In genomic region chr16:45722460-45722951, GRCm38 (mm10) we compare ENCODE assay signal across 12 mouse cellular contexts. TPM values are rescaled to one million over a fixed set of nuclear protein-coding genes. Genes with fewer than 3 reads are reported as not detected.
A peak's percentile ranks its signal among the peaks of the same experiment; 100 is the strongest.
DNase-seq lines count a peak whose midpoint lies in the region; ATAC-seq and TF ChIP-seq lines count a peak whose summit lies in the region.
"Had no signal": no experiment of that assay in that cellular context is flagged by ENCODE, and none has a peak within 500 bp of the region (broad histone marks: within the 10 kb centered on the region; RNA-seq: fewer than 3 reads in every experiment).

No protein-coding gene starts in this region.

- 0 out of 2 replicates have a peak overlapping the region, but pooled peaks have one; percentile 4 for H3K4me2 ChIP-seq in stomach, embryonic 14.5 days (replicated peaks; ENCODE audit: low read depth, low read length)
- H3K4me2 ChIP-seq in stomach, postnatal 0 days (replicated peaks; ENCODE audit: low read depth) = no peak overlapping the region
- H3K4me2 ChIP-seq in forebrain, embryonic 12.5 days = peak overlapping the region; percentile 73

- H3K4me3 ChIP-seq in stomach, embryonic 14.5 days (ENCODE audit: low read depth, low read length) = no peak overlapping the region
- H3K4me3 ChIP-seq in stomach, postnatal 0 days (ENCODE audit: low read depth, low read length) = no peak overlapping the region
- peak overlapping the region; percentile 58 for H3K4me3 ChIP-seq in forebrain, embryonic 12.5 days (replicated peaks)

- 0 out of 2 replicates have a peak, but pooled peaks cover 6% of the 10 kb centered on the region for H3K4me1 ChIP-seq in stomach, embryonic 14.5 days (ENCODE audit: control insufficient read depth, insufficient read depth, low read length)
- no peaks in the 10 kb centered on the region for H3K4me1 ChIP-seq in stomach, postnatal 0 days (replicated peaks; ENCODE audit: control insufficient read depth, insufficient read depth)
- peaks cover 45% of the 10 kb centered on the region for H3K4me1 ChIP-seq in forebrain, embryonic 12.5 days

- no peak for ATAC-seq in stomach, embryonic 14.5 days (ENCODE audit: insufficient number of reproducible peaks, insufficient read depth, low FRiP score, low read depth)
- ATAC-seq in stomach, postnatal 0 days (ENCODE audit: low FRiP score, low TSS enrichment) = no peak
- ATAC-seq in forebrain, embryonic 12.5 days (ENCODE audit: low FRiP score) = no peak
- ATAC-seq in granulocyte monocyte progenitor cell, adult 5-6 weeks (replicated peaks; ENCODE audit: poor library complexity, severe bottlenecking) = no peak

- TF ChIP-seq CTCF in stomach, postnatal 0 days (IDR thresholded peaks at IDR 0.05; ENCODE audit: low read depth) = no peak

- no peak overlapping the region for H3K9ac ChIP-seq in stomach, embryonic 14.5 days (replicated peaks; ENCODE audit: low read depth, low read length)
- no peak overlapping the region for H3K9ac ChIP-seq in stomach, postnatal 0 days (ENCODE audit: low read length)
- peak overlapping the region; percentile 79 for H3K9ac ChIP-seq in forebrain, embryonic 12.5 days

- H3K27me3 ChIP-seq in stomach, embryonic 14.5 days (ENCODE audit: control insufficient read depth, insufficient read depth, low read length) = no peaks in the 10 kb centered on the region
- no peaks in the 10 kb centered on the region for H3K27me3 ChIP-seq in stomach, postnatal 0 days (ENCODE audit: control insufficient read depth, insufficient read depth, low read length)
- no peaks in the 10 kb centered on the region for H3K27me3 ChIP-seq in forebrain, embryonic 12.5 days

- no peak overlapping the region for H3K27ac ChIP-seq in stomach, embryonic 14.5 days (ENCODE audit: low read length)
- H3K27ac ChIP-seq in stomach, postnatal 0 days (replicated peaks) = no peak overlapping the region
- H3K27ac ChIP-seq in forebrain, embryonic 12.5 days = peak overlapping the region; percentile 98

- no peaks in the 10 kb centered on the region for H3K36me3 ChIP-seq in stomach, embryonic 14.5 days (ENCODE audit: control insufficient read depth, insufficient read depth, low read length)
- no peaks in the 10 kb centered on the region for H3K36me3 ChIP-seq in stomach, postnatal 0 days (ENCODE audit: control insufficient read depth, insufficient read depth, low read length)
- peaks cover 45% of the 10 kb centered on the region for H3K36me3 ChIP-seq in forebrain, embryonic 12.5 days (replicated peaks)

- no peak for TF ChIP-seq EP300 in stomach, postnatal 0 days (optimal IDR thresholded peaks at IDR 0.05)

- no peaks in the 10 kb centered on the region for H3K9me3 ChIP-seq in stomach, embryonic 14.5 days (ENCODE audit: control insufficient read depth, low read depth, low read length)
- H3K9me3 ChIP-seq in stomach, postnatal 0 days (ENCODE audit: control insufficient read depth, low read length) = no peaks in the 10 kb centered on the region
- H3K9me3 ChIP-seq in forebrain, embryonic 12.5 days = no peaks in the 10 kb centered on the region

- DNase-seq in stomach, postnatal 0 days (ENCODE audit: low spot score) = no peak
- peak; percentile 52 for DNase-seq in layer of hippocampus, adult 9-11 months
- no peak for DNase-seq in kidney, postnatal 14 days
- DNase-seq in gastrocnemius, postnatal 25 days = no peak
- DNase-seq in ovary, adult 18-20 months (ENCODE audit: low spot score) = no peak
- DNase-seq: adrenal gland, postnatal 10 days; heart, postnatal 14 days; lung, postnatal 36 days; thymus, adult 18-20 months had no signal

- WGBS in stomach, embryonic 14.5 days = 69% methylated on average over 3 of the region's 3 CpGs
- 71% methylated on average over 3 of the region's 3 CpGs for WGBS in stomach, postnatal 0 days
- WGBS in forebrain, embryonic 12.5 days = 59% methylated on average over 3 of the region's 3 CpGs

RNA-seq across cellular contexts. Expression of gene Tagln3, which starts 1.9 kb away (rescaled TPM):
- polyA plus RNA-seq in stomach, embryonic 14.5 days (2014; fragmentation: Nextera tagmentation; extraction: Ambion mirVana) = 36.7 and 37.4 TPM in 2 replicates
- polyA plus RNA-seq in stomach, postnatal 0 days (2015; fragmentation: Nextera tagmentation; extraction: Ambion mirVana) = 11.1 and 11.2 TPM in 2 replicates
- polyA plus RNA-seq in forebrain, embryonic 12.5 days (2016; fragmentation: Nextera tagmentation; extraction: Ambion mirVana) = 319 and 330 TPM in 2 replicates
- not detected in 2 replicates for total RNA-seq in granulocyte monocyte progenitor cell, adult 5-6 weeks (2014; fragmentation: Nextera tagmentation)
- total RNA-seq in granulocyte monocyte progenitor cell, adult 5-6 weeks (2017) = not detected in 2 replicates
- under 1 TPM; 0.28 to 0.56 TPM for total RNA-seq in gastrocnemius, postnatal 25 days (2021)

RNA-seq across cellular contexts. Expression of gene Abhd10, which starts 20.2 kb away (rescaled TPM):
- 35.6 and 35.7 TPM in 2 replicates for polyA plus RNA-seq in stomach, embryonic 14.5 days (2014; fragmentation: Nextera tagmentation; extraction: Ambion mirVana)
- 19.8 and 21.6 TPM in 2 replicates for polyA plus RNA-seq in stomach, postnatal 0 days (2015; fragmentation: Nextera tagmentation; extraction: Ambion mirVana)
- polyA plus RNA-seq in forebrain, embryonic 12.5 days (2016; fragmentation: Nextera tagmentation; extraction: Ambion mirVana) = 41.9 and 44.9 TPM in 2 replicates
- total RNA-seq in granulocyte monocyte progenitor cell, adult 5-6 weeks (2014; fragmentation: Nextera tagmentation) = 22.2 and 29.3 TPM in 2 replicates
- total RNA-seq in granulocyte monocyte progenitor cell, adult 5-6 weeks (2017) = 13.3 and 19.6 TPM in 2 replicates
- 10 to 100 TPM; 10.5 to 13.5 TPM for total RNA-seq in gastrocnemius, postnatal 25 days (2021)

RNA-seq across cellular contexts. Expression of gene Tmprss7, which starts 29.0 kb away (rescaled TPM):
- 0.21 TPM in 1 of 2 replicates, not detected in the other for polyA plus RNA-seq in stomach, embryonic 14.5 days (2014; fragmentation: Nextera tagmentation; extraction: Ambion mirVana)
- polyA plus RNA-seq in stomach, postnatal 0 days (2015; fragmentation: Nextera tagmentation; extraction: Ambion mirVana) = 0.13 and 0.21 TPM in 2 replicates
- 0.23 and 0.32 TPM in 2 replicates for polyA plus RNA-seq in forebrain, embryonic 12.5 days (2016; fragmentation: Nextera tagmentation; extraction: Ambion mirVana)
- total RNA-seq in granulocyte monocyte progenitor cell, adult 5-6 weeks (2014; fragmentation: Nextera tagmentation) = 1.1 TPM in 1 of 2 replicates, not detected in the other
- 0.21 and 0.30 TPM in 2 replicates for total RNA-seq in granulocyte monocyte progenitor cell, adult 5-6 weeks (2017)
- total RNA-seq in gastrocnemius, postnatal 25 days (2021) = not detected
- total RNA-seq: heart, postnatal 14 days had no signal
